Mouse (Mus musculus): ENCODE measurements around the gene Map3k11.

Gene Map3k11

DNA sequence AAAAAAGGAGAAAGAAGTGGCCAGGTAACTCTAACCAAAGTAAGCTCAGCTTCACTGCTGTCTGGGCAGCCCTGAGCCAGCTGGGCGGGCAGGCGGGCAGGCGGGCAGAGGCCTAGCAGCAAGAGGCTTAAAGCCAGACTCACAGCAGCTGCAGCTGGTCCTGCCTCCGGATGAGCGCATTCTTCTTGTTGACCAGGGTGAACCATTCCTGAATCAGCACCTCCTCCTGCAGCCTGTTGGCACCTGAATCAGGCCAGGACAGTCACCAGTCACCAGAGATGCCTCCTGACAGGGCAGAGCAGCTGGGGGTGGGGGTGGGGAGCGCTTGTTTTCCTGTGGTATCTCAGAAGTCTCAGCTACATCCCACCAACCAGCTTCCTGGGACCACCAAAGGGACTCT is 21.5 kb downstream of the Map3k11 start:
- no peak for DNase-seq (ENCODE audit: low read depth, low spot score)

DNA sequence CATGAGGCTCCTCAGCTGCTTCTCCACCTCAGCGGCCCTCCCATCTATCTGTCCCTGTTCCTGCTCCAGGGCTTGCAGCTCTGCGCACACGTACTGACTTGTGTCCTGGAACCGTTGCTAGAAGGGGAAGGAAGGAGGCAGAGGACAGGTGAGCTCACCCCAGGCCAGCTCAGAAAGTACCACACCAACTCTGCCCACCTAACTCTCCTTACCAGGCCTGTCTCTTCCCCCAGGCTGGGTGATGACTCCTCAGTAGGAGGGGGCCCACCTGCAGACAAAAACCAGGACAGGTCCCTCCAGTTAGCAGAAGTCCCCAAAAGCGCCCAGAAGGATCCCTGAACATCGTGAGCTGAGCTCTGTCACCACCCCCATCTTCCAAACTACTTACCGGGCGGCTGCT is 22.0 kb downstream of the Map3k11 start:
- no peak for DNase-seq (ENCODE audit: low read depth, low spot score)

DNA sequence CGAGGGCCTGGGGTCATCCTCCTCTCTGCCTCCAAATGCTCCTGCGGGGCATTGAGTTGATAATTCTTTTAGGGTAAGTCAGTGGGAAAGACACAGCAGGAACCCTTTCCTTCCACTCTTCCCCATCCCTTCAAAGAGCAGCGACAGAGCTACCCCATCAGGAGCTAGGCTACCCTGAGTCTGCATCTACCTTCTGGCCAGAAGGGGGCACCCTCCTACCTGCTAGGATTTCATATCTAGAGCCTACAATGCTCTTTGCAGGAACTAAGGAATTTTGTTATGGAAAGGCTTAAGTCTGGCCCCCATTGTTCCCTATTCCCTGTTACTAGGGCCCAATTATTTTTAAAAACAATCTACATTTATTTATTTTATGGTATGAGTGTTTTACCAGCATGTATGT is 22.7 kb downstream of the Map3k11 start:
- peak; percentile 65 for DNase-seq (ENCODE audit: low read depth, low spot score)

DNA sequence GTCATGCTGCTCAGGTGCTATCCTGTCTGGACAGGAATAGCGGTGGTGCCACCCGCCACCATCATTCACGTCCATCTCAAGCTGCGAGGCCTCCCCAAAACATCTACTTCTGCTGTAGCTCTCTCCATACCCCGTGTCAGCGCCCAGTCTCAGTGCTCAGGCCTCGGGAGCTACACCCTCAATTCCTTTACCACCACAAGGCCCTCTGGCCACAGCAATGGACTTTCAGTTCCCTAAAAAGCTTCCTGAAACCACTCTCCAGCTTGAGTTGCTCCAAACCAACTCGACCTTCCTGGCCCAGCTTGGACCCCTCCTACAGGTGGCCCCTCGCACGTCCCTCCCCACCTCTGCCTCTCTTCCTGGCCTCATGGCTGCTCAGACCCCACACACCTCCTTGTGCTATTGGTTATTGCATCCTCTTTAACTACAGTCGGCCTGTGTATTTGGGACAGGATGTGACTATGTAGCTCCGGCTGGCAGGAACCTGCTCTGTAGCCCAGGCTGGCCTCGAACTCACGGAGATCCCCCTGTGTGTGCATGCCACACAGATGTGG is 23.4 kb downstream of the Map3k11 start:
- DNase-seq (ENCODE audit: low read depth, low spot score): no peak

DNA sequence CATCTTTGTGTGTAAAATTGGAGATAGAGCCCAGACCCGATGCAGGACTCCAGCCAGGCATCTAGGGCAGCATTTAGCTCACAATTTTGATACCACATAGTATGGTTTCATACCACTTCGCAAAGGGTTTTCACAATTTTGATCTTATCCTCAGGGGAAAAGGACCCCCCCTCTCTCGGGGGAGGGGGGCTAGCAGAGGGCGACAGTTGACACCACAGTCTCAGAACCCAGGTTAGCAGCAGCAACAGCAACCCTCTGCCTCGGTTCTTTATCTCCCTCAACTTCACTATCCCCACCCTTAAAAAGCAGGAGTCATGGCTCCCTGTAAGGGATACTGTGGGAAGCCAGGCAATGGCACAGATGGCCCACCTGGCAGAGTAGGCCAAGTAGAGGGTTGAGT is 24.7 kb downstream of the Map3k11 start:
- no peak for DNase-seq (ENCODE audit: low read depth, low spot score)

DNA sequence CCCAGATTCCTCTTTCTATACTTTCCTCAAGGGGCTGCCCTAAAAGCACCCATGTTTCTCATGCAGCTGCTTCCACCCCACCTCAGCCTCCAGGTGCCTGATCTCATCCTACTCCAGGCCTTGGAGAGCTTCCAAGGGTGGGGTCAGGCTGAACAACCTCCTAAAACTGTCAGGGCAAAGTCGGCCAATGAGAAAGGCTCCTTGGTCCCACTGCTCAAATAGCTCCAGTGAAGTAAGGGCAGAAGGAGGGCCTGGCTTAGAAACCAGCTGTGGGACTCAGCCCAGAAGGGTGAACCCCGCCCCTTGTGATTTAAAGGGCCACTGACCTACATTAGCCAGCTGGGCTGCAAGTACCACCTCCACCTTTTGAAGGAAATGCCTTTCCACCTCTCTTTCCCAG is 25.2 kb downstream of the Map3k11 start:
- DNase-seq (ENCODE audit: low read depth, low spot score): no peak

DNA sequence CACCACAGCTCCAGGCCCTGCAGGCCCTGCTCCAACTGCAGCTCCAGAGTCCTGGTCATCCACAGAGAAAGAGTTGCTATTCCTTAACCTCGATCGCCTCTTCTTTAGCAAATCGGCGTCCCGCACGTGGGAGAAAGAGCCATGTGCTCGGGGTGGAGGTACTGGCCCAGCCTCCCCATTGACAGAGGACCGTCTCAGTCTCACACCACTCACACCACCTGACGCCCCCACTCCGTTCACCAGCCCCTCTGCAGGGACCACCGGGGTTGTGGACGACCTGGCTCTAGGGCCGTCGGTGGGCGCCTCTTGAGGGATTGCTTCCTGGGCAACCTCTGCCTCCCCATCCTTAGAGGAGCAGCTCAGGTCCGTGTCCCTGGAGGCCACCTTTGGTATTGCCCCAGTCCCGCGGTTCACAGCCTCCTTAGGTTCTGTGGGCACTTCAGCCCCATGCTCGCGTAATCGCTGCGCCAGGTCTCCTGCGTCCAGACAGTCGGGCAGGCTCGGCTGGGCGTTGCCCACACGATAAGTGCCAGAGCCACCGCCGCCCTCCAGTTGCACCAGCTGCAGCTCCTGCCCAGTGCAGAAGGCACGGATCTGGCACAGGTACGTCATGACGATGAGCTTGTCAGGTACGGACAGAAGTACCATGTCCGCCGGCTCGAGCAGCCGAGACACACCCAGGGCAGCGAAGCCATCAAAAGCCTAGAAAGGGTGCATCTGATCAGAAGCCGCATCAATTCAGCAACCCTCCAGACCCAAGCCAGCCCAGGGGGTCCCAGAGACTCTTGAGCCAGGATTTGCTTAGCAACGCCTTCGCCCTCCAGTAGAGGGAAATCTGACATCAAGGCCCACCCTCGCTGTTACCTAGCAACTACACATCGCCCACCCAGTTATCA is 27.5 kb downstream of the Map3k11 start:
- DNase-seq (ENCODE audit: low read depth, low spot score): no peak

DNA sequence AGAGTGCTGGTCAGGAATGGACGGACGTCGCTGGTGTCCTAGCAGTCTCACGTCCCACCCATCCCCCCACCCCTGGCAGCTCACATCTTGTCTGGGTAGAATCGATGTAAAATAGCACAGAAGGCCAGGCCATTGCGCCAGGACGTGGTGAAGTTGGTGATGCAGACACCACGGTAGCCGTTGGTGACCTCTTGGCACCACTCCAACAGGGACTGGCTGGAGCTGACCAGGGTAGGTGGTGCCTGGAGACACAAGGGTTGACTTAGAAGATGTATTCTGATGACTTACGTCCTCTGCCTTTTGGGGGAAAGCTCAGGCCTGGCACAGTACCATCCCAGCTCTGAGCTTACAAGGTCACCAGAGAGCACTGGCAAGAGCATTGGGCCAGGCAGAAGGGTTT is 28.4 kb downstream of the Map3k11 start:
- DNase-seq (ENCODE audit: low read depth, low spot score): no peak

DNA sequence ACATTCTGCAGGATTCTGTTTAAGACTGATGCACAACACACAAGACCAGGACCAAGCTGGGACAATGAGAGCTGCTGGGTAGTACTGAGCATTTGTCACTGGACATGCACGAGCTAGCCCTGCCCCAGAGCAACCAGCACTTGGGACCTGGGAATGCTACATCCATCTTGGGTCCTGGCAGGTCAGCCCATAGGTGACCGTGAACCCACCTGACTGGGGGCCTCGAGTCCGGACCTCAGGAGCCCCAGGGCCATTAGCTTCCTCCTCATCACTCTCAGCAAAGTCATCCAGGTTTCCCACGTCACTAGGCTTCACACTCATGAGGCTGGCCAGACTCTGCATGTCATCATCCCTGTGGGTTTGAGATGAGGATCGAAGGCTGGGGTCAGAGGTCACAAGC is 32.7 kb downstream of the Map3k11 start:
- DNase-seq (ENCODE audit: low read depth, low spot score): no peak

DNA sequence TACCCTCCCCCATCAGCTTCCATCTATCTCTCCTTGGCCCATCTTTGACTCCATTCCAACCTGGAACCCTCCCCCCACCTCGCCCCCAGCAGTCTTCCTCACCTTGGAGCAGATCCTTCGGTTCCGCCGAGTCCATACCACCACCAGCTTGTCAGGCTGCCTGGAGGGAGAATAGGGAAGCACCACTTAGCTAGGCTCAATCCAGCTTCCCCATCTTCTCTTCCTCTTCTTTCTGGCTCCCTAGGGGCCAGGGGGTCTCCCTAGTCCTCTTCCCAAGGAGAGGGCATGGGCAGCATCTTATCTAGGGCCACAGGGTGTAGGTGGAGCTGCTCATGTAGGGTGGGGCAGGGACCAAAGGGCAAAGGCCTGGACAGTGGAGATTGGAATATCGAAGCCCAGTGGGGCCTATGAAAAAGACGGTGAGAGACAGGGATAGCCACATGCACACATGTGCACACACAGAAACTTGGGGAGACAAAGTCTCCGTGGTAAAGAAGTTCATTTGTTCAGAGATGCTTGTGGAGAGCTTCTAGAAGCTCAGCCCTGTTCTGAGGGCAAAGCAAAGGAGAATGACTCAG is 34.4 kb downstream of the Map3k11 start:
- DNase-seq (ENCODE audit: low read depth, low spot score): no peak

DNA sequence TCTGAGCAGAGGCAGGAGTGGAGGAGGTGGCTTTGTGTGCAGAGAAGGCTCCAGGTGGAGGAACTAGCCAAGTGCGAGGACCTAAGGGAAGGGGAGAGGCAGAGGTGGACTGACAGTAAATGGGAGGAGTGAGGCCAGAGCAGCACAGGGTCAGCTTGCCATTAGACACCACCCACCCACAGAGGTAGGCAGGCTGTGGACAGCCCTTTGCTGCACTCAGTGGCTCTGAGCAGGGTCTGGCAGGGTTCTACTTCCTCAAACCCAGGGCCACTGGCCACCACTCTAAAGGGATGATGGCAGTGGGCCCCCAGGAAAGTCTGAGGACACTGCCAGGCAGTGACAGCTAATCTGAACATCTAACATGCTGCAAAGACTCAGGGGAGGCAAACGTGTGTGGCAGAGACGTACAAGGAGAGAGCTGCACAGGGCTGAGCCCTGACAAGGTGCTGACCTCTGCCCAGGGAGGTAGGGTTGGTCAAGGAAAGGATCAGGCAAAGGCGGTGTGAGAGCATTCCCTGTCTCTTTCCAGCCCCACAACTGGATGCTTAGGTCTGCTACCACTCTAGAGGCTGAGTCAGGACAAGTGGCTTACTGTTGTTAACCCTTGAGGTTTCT is 35.5 kb downstream of the Map3k11 start:
- no peak for DNase-seq (ENCODE audit: low read depth, low spot score)

DNA sequence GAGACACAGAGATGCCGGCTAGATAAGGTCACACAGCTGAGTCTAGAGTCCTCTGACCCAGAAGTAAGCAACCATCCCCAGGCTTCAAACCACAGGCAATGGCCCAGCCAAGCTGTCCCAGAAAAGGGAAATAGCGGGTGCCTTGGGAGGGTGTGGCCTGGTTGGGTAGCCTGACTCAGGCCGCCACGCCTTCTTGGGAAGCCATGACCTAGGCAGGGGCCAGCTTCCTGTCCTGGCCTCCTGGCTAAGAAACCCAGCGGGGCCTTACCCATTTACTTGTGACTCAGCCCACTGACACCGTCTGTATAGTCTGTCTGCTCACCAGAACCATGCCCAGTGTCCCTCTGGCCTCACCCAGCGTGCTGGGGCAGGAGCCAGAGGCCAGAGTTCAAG is 36.0 kb downstream of the Map3k11 start:
- peak; percentile 79 for DNase-seq (ENCODE audit: low read depth, low spot score)

DNA sequence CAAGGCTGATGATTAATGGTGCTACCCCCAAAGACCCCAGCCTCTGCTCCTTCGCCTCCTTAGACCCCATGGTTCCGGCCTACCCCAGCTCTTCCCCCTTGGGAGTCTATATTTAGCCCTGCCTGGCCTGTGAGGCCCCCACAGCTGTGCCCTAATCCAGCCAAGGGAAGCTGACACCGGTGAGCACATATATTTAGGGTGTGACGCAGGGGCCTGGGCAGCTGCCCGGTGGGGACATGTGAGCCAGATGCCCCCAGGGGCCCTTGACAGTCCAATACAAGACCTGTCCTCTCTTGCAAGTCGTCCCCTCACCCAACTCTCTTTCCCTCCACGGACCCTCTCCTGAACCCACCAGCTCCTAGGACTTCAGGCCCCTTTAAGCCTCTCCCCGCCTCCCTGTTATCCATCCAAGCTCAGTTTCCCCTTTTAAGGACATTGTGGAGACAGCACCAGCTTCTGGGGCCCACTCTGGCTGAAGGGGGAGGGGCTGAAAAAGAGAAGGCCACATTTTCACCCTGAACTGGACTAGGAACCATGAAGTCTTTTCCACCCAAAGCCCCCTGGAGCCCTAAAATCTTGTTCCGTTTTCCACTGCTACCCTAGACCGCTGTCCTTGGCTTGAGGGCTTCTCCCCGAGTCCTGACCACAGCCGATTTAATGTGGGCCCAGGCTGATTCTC is 36.6 kb downstream of the Map3k11 start:
- DNase-seq (ENCODE audit: low read depth, low spot score): no peak

DNA sequence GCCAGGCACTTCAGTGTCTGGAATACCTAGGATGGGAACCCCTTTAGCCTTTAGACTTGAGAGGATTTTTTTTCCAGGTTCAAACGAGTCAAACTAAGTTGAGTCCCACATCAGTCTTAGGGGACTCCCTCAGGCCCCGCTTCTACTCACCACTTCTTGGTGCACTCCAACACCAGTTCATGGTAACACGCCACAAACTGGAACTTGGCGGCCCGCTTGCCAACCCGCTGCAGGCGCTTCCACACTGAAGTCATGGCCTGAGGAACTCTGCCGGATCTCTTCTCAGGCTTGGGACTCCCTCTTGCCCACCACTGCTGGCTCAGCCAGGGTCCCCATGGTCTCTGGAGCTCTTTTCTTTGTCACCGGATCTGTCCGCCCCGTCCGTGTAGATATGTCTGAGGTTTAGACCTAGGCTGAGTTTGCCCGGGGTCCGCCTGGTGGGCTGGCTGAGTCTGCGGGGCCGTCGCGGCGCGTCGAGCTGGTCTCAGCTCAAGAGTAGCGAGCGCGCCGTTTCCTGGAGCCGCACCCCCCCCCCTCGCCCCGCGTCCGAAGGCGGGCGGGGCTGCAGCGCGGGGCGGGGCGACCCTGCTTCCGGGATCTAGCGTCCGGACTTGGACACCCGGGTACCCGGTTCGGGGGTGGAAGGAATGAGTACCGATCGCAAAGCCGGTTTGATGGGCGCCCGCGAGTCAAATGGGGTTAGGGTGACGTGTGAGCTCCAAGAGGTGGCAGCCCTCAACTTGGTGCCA is 37.4 kb downstream of the Map3k11 start, which contains the start of gene Ehbp1l1:
TSS of gene Ehbp1l1 (minus strand) at position 551 of the 749 bp plus-strand sequence.
- peak; percentile 85 for DNase-seq (ENCODE audit: low read depth, low spot score)

DNA sequence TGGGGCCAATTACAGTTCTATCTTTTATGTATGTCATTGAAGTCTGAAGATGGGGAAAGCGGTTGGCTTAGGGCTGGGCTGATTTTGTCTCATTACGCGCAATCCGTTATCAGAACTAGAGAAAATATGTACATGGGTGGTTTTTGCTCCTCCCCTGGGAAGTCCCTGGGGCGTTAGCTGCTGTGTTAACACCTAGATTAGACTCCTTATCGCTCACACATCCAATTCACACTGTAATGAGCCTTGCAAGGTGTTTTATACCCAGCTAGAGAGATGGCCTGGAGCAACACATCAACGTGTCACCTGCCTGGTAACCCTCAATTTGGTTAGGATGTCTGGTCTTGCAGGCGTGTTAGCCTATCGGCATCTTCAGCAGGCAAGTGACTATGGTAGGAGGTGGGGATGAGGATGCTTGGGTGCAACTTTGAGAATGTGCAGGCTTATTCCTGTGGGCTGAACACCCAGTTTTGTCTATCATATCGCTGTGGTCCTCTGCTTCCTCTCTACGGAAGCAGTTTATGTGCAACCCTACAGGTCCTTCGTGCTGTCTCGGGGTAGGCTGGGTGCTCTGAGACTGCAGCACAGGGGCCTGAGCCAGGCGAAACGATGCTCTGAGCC is 38.5 kb downstream of the Map3k11 start:
- peak; percentile 92 for DNase-seq (ENCODE audit: low read depth, low spot score)

DNA sequence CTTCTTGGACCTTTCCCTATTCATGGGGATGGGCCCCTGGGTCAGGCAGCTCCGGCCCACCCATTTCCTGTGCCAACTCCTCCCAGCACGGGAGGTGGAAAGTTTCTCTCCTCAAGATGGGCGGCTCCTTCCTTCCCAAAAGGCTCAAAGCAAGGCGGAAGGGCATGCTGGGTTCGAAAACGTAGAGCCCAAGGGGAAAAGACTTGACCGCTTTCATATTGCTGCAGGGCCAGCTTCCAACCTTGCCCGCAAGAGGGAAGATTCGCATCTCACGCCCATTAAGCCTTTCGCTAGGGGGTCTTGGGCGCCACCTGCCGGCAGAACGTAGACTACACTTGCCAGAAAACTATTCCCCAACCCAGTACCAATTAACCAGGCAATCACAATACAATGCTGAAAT is 39.2 kb downstream of the Map3k11 start:
- peak; percentile 85 for DNase-seq (ENCODE audit: low read depth, low spot score)

DNA sequence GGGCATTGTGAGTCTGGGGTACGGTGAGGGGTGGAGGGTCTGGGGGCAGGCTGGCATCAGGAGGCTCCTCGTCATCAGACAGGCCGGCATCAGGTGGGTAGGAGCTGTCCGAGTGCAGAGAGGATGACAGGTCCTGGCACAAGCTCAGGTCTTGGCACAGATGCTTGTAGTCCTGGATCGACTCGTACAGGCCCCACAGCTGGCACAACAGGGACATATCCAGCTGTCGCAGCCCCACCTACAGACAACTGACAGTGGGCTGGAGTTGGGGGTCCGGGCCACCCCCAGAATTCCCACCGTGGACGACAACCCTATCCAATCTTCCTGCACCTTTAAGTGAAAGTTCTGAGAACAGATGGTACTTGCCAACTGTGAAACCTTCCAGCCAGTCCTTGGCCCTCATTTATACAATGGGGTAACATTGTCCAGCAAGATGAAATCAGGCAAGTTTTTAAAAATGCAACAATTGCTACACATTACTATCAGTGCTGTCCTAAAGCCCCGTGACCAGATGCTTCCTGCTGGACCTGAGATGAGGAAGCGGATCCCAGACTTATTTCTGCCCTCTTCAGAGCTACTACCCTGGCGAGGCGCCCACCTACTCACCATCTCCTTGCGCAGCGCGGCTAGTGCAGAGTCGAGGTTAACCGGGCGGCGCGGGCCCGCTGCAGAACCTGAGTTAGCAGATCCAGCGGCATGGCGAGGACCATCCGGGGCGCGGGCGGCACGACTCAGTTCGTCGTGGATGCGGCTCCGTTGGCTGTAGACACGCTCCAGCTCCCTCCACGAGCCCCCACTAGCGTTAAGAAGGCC is 40.3 kb downstream of the Map3k11 start:
- no peak for DNase-seq (ENCODE audit: low read depth, low spot score)

DNA sequence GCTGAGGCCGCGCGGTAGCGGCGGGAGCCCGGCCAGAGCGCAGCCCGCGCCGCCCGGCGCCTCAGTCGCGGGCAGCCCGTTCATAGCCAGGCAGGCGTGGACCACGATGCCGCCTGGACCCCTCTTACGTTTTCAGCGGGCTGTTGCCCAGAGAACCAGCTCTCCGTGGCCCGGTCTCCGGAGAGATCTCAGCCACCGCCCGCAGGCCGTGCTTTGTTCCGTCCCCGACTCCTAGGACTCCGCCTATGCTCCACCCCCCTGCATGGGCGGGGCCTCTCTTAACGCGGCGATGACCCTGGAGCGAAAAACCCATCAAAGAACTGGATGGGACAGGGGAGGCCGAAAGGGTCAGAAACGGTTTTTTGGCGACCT is 40.9 kb downstream of the Map3k11 start, which contains the start of gene Fam89b:
TSS of gene Fam89b (minus strand) at position 210 of the 372 bp plus-strand sequence.
- DNase-seq (ENCODE audit: low read depth, low spot score): peak; percentile 84

DNA sequence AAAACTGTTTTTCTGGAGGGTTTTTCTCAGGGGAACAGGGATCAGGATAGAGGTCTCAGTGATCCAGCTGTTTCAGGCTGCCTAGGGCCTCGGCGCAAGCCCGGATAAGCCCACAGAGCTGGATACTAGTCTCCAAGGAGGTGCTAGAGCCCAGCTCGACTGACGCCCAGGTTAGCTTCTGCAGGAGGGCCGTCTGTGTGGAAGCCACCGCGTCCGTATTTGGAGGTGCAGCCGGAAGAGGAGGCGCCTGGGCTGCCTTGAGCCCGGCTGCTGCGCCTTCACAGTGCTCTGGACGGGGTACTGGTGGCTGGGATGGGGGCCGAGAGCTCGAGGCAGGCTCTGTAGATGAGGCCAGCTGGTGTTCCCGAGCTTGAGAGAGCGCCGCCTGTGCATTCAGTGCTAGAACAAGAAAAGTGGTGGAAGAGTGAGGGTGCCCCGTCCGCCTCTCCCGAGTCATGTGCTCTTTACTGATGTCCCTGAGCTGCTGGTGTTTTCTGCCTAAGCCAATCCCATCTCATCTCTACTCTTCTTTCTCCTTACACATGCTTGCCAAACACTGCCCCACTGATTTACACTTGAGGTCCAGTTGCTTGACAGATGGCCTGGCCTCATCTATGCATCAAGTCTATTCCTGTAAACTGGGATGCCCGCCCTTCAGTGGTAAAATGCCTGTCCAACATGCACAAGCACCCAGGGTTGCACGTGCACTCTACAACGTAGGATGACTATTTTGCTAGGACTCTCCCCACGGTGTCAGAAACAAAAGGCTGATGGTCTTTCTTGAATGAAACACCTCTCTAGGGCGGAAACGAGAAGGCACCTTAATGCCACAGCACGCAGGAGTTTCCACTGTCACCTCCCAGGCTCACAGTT is 42.0 kb downstream of the Map3k11 start:
- no peak for DNase-seq (ENCODE audit: low read depth, low spot score)
